In the genomic region with DNA sequence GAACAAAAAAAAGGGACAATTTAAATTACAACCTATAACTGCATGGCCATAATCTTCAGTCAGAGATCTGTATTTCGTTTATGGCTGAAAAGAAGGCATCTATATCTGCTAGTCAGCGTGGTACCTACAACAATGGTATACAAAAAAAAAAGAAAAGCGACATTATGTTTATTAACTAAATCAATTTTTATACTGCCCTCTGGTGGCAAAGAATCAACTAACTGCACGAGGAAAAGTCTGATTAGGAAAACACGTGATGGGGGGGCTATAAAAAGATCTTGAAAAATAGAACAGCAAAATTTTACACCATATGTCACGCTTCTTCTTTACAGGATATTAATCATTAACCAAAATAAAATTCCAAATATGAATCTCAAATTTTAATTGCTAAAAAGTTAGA, we compare ENCODE assay signal across 9 mouse cellular contexts.
DNase-seq lines count a peak whose midpoint lies in the region; ATAC-seq and TF ChIP-seq lines count a peak whose summit lies in the region.
"Had no signal": no experiment of that assay in that cellular context is flagged by ENCODE, and none has a peak within 500 bp of the region (broad histone marks: within the 10 kb centered on the region; RNA-seq: fewer than 3 reads in every experiment).

No protein-coding gene starts in this region.

- H3K4me3 ChIP-seq in lung, postnatal 0 days (ENCODE audit: low read depth, low read length), result no peak overlapping the region
- H3K4me3 ChIP-seq: hindbrain, embryonic 15.5 days had no signal

- DNase-seq in heart, postnatal 4 days, result peak; percentile 8
- no peak for DNase-seq in heart, adult 11 months
- DNase-seq in lung, postnatal 0 days (ENCODE audit: low spot score), result peak; percentile 62
- DNase-seq in lung, postnatal 4 days, result no peak
- peak; percentile 73 for DNase-seq in brain, embryonic 14.5 days (ENCODE audit: low read depth)
- DNase-seq in telencephalon, adult 2 months (ENCODE audit: low read depth, low spot score), result peak; percentile 36
- DNase-seq in left cerebral cortex, adult 11 months (ENCODE audit: low spot score), result no peak

- ATAC-seq in lung, postnatal 0 days, result no peak
- ATAC-seq: activated CD4-positive, CD25-positive, alpha-beta regulatory T cell, adult 4 months had no signal

- 15% methylated on average over 6 of the region's 6 CpGs for WGBS in lung, postnatal 0 days

- no peaks in the 10 kb centered on the region for H3K27me3 ChIP-seq in lung, postnatal 0 days (replicated peaks; ENCODE audit: insufficient read depth, low read length)
- H3K27me3 ChIP-seq: hindbrain, embryonic 15.5 days had no signal

- TF ChIP-seq POLR2A in brain, embryonic 14.5 days (IDR thresholded peaks at IDR 0.05; ENCODE audit: borderline replicate concordance, extremely low read depth, insufficient read depth, insufficient read length, poor library complexity, severe bottlenecking), result no peak

- no peak overlapping the region for H3K27ac ChIP-seq in lung, postnatal 0 days (ENCODE audit: low read length)
- H3K27ac ChIP-seq: hindbrain, embryonic 15.5 days had no signal

- no peak overlapping the region for H3K4me2 ChIP-seq in lung, postnatal 0 days (replicated peaks; ENCODE audit: low read depth, low read length)
- H3K4me2 ChIP-seq: hindbrain, embryonic 15.5 days had no signal

- H3K9me3 ChIP-seq in lung, postnatal 0 days (ENCODE audit: low read length), result no peaks in the 10 kb centered on the region
- H3K9me3 ChIP-seq: hindbrain, embryonic 15.5 days had no signal

- H3K36me3 ChIP-seq in lung, postnatal 0 days (ENCODE audit: insufficient read depth, low read length), result no peaks in the 10 kb centered on the region
- H3K36me3 ChIP-seq: hindbrain, embryonic 15.5 days had no signal

- TF ChIP-seq EP300 in lung, postnatal 0 days (IDR thresholded peaks at IDR 0.05), result no peak

- H3K4me1 ChIP-seq in lung, postnatal 0 days (ENCODE audit: insufficient read depth, low read depth, low read length), result no peaks in the 10 kb centered on the region
- H3K4me1 ChIP-seq: hindbrain, embryonic 15.5 days had no signal

- H3K9ac ChIP-seq in lung, postnatal 0 days (replicated peaks; ENCODE audit: low read depth), result no peak overlapping the region
- H3K9ac ChIP-seq: hindbrain, embryonic 15.5 days had no signal

- TF ChIP-seq CTCF in lung, postnatal 0 days (IDR thresholded peaks at IDR 0.05), result peak; percentile 54
- 0 out of 2 replicates have a peak, but pooled peaks have one; percentile 21 for TF ChIP-seq CTCF in brain, embryonic 14.5 days (IDR thresholded peaks at IDR 0.05; ENCODE audit: borderline replicate concordance, extremely low read depth, insufficient read depth, insufficient read length)

Comparison
In these comparisons a context has a peak if more than half of its experiments do, and no peak if none do; other contexts are left out.
1. DNase-seq: peak in heart, postnatal 4 days (single experiment), lung, postnatal 0 days (single experiment), brain, embryonic 14.5 days (single experiment) and telencephalon, adult 2 months (single experiment); none in heart, adult 11 months (single experiment), lung, postnatal 4 days (0 of 2) and left cerebral cortex, adult 11 months (single experiment).